Mouse (Mus musculus) embryonic fibroblast, embryonic 13.5 days (primary cell): Measurements from ENCODE around the gene Rbp3. TPM values are rescaled to one million over a fixed set of nuclear protein-coding genes. Genes with fewer than 3 reads are reported as not detected.
A peak's percentile ranks its signal among the peaks of the same experiment; 100 is the strongest.

Experiments
- H3K27ac ChIP-seq: 2 replicates; pipeline ENCODE4 v1.5.1; 2012; ENCODE audit warnings: low read length, control low read depth, inconsistent platforms; ENCODE audit not compliant: insufficient read depth
- H3K4me1 ChIP-seq: 2 replicates; pipeline ENCODE4 v1.6.1; 2011; ENCODE audit warnings: low read length; ENCODE audit not compliant: control insufficient read depth, insufficient read depth
- H3K4me3 ChIP-seq: 2 replicates; pipeline ENCODE4 v1.5.1; 2011; ENCODE audit warnings: mild to moderate bottlenecking, control low read depth, low read length; ENCODE audit not compliant: insufficient read depth
- CTCF ChIP-seq: IDR thresholded peaks from 2 replicates; pipeline ENCODE4 v1.5.1; 2011; ENCODE audit warnings: mild to moderate bottlenecking, control low read depth, low read length, moderate library complexity, borderline replicate concordance; ENCODE audit not compliant: insufficient read depth
- POLR2A ChIP-seq: IDR thresholded peaks from 2 replicates; pipeline ENCODE4 v1.6.1; 2011; ENCODE audit warnings: low read depth, mild to moderate bottlenecking, control low read depth, low read length, moderate library complexity
- polyA plus RNA-seq: library from polyadenylated mRNA; stranded (reverse); fragments of >200 nt; gene quantifications from 2 replicates; pipeline ENCODE4 v1.2.4, GENCODE M21; 2011; ENCODE audit warnings: low read depth; ENCODE audit not compliant: missing spikeins, insufficient read length

Gene Rbp3
- polyA plus RNA-seq, 1 experiment = not detected

GRCm38 (mm10) chr14:33933778-33934317 is 20.0 kb upstream of the Rbp3 start:
- TF ChIP-seq POLR2A = no peak
- no peak for TF ChIP-seq CTCF
- Histone ChIP-seq H3K4me1 (no peaks in the 10 kb centered on the region), H3K4me3 (no peak overlapping the region), H3K27ac (no peak overlapping the region)

DNA sequence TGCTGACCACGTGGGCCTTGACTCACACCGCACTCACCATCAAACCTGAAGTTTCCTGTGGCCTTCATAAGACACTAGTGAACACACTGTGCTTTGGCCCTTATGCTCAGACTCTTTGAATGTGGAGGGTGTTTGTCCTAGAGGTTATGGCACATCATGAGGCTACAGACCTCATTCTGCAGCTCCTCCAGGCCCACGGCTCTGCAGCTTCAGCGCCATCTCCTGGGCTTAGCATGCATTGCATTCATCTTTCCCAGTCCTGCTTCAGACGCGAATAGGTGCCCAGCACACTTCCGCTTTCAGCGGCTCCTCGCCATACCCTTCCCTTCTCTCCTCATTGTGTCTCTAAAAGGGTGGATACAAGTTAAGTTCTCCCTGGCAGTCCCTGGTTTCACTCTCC is 14.7 kb upstream of the Rbp3 start:
- TF ChIP-seq CTCF (peak; percentile 87; the same call in 1 of the 2 replicates), POLR2A (no peak)
- Histone ChIP-seq H3K27ac (no peak overlapping the region), H3K4me3 (no peak overlapping the region), H3K4me1 (no peaks in the 10 kb centered on the region)

DNA sequence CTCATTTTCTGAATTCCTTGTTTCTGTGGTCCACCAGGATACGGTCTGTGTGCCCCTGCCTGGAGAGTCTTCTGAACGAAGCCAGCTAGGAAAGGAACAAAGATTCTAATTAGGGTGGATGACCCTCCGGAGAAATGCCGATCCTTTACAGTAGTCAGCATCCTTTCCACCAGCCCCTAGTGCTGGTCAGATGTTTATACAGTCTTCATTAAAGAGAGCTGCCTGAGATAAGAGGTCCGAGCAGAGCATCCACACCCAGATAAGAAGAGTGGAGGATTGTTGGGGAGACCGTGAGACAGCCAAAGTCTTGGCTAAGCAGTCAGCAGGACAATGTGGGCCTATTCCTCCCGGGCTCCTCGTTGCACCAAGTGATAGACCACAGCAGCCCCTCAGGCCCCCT is 13.1 kb upstream of the Rbp3 start, which contains the start of gene Gdf2:
Gene Gdf2 (plus strand): TSS at position 301 of the 400 bp plus-strand sequence.
- TF ChIP-seq CTCF = no peak
- no peak for TF ChIP-seq POLR2A

GRCm38 (mm10) chr14:33942222-33942621 is 11.6 kb upstream of the Rbp3 start:
- Histone ChIP-seq H3K4me1 (no peaks in the 10 kb centered on the region), H3K27ac (no peak overlapping the region), H3K4me3 (no peak overlapping the region)
- TF ChIP-seq POLR2A (no peak), CTCF (no peak)

More for the DNA sequence above, 13.1 kb upstream of the Rbp3 start, which contains the start of gene Gdf2:
- Histone ChIP-seq H3K4me1 (no peaks in the 10 kb centered on the region), H3K27ac (no peak within 1 kb of the TSS), H3K4me3 (no peak within 1 kb of the TSS)

- TF ChIP-seq POLR2A (no peak), CTCF (no peak)
- H3K27ac ChIP-seq = no peak overlapping the region
- H3K4me3 ChIP-seq = no peak overlapping the region
- H3K4me1 ChIP-seq = no peaks in the 10 kb centered on the region
Observed at GRCm38 (mm10) chr14:33946125-33946524, 7.7 kb upstream of the Rbp3 start.

GRCm38 (mm10) chr14:33952233-33952981 is 1.4 kb upstream of the Rbp3 start:
- TF ChIP-seq CTCF (no peak), POLR2A (no peak)
- H3K4me3 ChIP-seq = no peak overlapping the region
- H3K4me1 ChIP-seq = no peaks in the 10 kb centered on the region
- H3K27ac ChIP-seq = no peak overlapping the region

DNA sequence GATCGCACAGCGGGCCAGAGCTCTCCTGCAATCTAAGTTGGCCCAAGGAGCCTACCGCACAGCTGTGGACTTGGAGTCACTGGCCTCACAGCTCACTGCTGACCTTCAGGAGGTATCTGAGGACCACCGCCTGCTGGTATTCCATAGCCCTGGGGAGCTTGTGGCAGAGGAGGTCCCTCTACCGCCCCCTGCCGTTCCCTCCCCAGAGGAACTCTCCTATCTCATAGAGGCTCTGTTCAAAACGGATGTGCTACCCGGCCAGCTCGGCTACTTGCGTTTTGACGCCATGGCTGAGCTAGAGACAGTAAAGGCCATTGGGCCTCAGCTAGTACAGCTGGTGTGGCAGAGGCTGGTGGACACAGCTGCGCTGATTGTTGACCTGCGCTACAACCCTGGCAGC is 2.3 kb downstream of the Rbp3 start:
- TF ChIP-seq POLR2A = no peak
- no peak for TF ChIP-seq CTCF
- Histone ChIP-seq H3K4me3 (no peak overlapping the region), H3K4me1 (no peaks in the 10 kb centered on the region), H3K27ac (no peak overlapping the region)

GRCm38 (mm10) chr14:33958186-33958585 is 4.4 kb downstream of the Rbp3 start:
- Histone ChIP-seq H3K4me1 (no peaks in the 10 kb centered on the region), H3K4me3 (no peak overlapping the region), H3K27ac (no peak overlapping the region)
- no peak for TF ChIP-seq CTCF
- no peak for TF ChIP-seq POLR2A

DNA sequence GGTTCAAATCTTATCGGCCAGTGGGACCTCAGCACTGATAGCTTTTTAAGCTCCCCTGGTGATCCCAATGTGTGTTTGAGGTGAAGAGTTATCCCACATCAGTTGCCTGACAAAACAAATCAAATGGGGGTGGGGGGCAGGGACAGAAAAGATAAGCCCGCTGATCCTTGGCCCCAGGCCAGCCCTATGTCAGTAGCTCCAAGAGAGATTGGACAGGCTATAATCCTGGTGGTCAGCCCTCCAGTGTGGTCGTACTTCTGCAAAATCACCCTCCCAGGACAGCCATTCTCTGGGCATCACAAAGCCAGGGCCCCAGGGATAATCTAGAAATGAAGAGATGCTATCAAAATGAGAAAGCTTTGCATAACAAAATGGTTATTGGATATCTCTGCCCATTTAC is 5.0 kb downstream of the Rbp3 start:
- TF ChIP-seq CTCF (no peak), POLR2A (no peak)
- Histone ChIP-seq H3K4me1 (no peaks in the 10 kb centered on the region), H3K4me3 (no peak overlapping the region), H3K27ac (no peak overlapping the region)

GRCm38 (mm10) chr14:33959341-33959740 is 5.5 kb downstream of the Rbp3 start:
- TF ChIP-seq POLR2A = no peak
- peak; percentile 41; the same call in 1 of the 2 replicates for TF ChIP-seq CTCF
- H3K4me1 ChIP-seq = no peaks in the 10 kb centered on the region
- H3K4me3 ChIP-seq = no peak overlapping the region
- no peak overlapping the region for H3K27ac ChIP-seq
